Mouse (Mus musculus) CD8-positive naive resting alpha-beta T cell, adult 2 months (primary cell): Measurements from ENCODE around the gene Lyrm2.
A peak's percentile ranks its signal among the peaks of the same experiment; 100 is the strongest.

Experiments
- DNase-seq, 2 experiments: peaks; one replicate each; pipeline ENCODE4 v3.0.0; 2022; ENCODE audit warnings: low read depth in 2 of 2, low spot score in 2 of 2

The Lyrm2 gene

GRCm38 (mm10) chr4:32799966-32800576 lies at the start of gene Lyrm2:
TSS of gene Lyrm2 (plus strand) at chr4:32800253.
- DNase-seq = peak; percentile 75 to 78

GRCm38 (mm10) chr4:32750711-32751110 lies 49.3 kb upstream of the Lyrm2 start:
- DNase-seq = no peak

GRCm38 (mm10) chr4:32757430-32757829 lies 42.6 kb upstream of the Lyrm2 start:
- DNase-seq = no peak

- no peak for DNase-seq
These were observed 32.6 kb upstream of the Lyrm2 start for GRCm38 (mm10) chr4:32767471-32767870.

GRCm38 (mm10) chr4:32768046-32768445 lies 32.0 kb upstream of the Lyrm2 start:
- peak; percentile 47 to 59 for DNase-seq

GRCm38 (mm10) chr4:32770284-32770810 lies 29.7 kb upstream of the Lyrm2 start:
- DNase-seq = no peak

- DNase-seq = no peak
These were observed 20.1 kb upstream of the Lyrm2 start for GRCm38 (mm10) chr4:32779996-32780395.

GRCm38 (mm10) chr4:32787110-32787509 lies 12.9 kb upstream of the Lyrm2 start:
- no peak for DNase-seq

GRCm38 (mm10) chr4:32789020-32789419 lies 11.0 kb upstream of the Lyrm2 start:
- DNase-seq = no peak

- DNase-seq = no peak
These were observed 1.1 kb upstream of the Lyrm2 start for GRCm38 (mm10) chr4:32798976-32799375.

GRCm38 (mm10) chr4:32800577-32801170 lies 621 bp downstream of the Lyrm2 start:
- DNase-seq = no peak

- DNase-seq = no peak
These were observed 17.4 kb downstream of the Lyrm2 start for GRCm38 (mm10) chr4:32817478-32817877.

- no peak for DNase-seq
These were observed 20.6 kb downstream of the Lyrm2 start for GRCm38 (mm10) chr4:32820676-32821075.

- no peak for DNase-seq
These were observed 24.2 kb downstream of the Lyrm2 start for GRCm38 (mm10) chr4:32824254-32824653.

- DNase-seq = no peak
These were observed 26.9 kb downstream of the Lyrm2 start for GRCm38 (mm10) chr4:32826925-32827324.

GRCm38 (mm10) chr4:32828385-32829077 lies 28.5 kb downstream of the Lyrm2 start:
- DNase-seq = no peak

- DNase-seq = no peak
These were observed 29.3 kb downstream of the Lyrm2 start for GRCm38 (mm10) chr4:32829316-32829715.

- no peak for DNase-seq
These were observed 33.6 kb downstream of the Lyrm2 start for GRCm38 (mm10) chr4:32833494-32834282.

GRCm38 (mm10) chr4:32834541-32834940 lies 34.5 kb downstream of the Lyrm2 start:
- DNase-seq = no peak

GRCm38 (mm10) chr4:32836071-32836470 lies 36.0 kb downstream of the Lyrm2 start:
- no peak for DNase-seq

- DNase-seq = no peak
These were observed 38.3 kb downstream of the Lyrm2 start for GRCm38 (mm10) chr4:32838401-32838800.
